Mouse (Mus musculus): ENCODE data around the gene Fcrl5.
"Not testable (repeated sequence)": the region's sequence is repeated elsewhere in the genome, so short reads cannot be mapped to it uniquely, and the experiment has no call there.

The Fcrl5 gene

DNA sequence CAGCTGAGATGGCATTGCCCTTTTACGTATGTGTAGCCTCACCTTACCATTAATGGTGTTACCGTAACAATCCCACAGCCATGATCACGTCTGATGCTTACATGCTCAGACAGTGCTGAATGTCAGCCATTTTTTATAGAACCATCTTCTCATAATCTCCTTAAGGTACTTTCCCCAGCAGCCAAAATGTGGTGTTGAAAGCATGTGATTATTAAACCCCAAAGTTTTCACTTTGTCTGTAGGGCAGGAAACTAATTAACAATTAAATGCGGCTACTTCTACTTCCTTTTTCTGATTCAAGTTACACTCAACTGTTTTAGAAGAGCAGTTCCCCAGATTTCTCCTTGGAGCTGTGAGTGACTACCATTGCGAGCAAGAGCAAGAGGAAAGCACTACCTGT, at the start of gene Fcrl5:
Fcrl5 (plus strand) TSS at position 295 of the 400 bp plus-strand sequence.
- in situ Hi-C loops (cut with MboI; ENCODE audit: low pct_unique_long_range_greater_than_20kb in 1 of 2, low sequenced_read_pairs in 2 of 2, unreplicated experiment in 1 of 2) = no loop called here

DNA sequence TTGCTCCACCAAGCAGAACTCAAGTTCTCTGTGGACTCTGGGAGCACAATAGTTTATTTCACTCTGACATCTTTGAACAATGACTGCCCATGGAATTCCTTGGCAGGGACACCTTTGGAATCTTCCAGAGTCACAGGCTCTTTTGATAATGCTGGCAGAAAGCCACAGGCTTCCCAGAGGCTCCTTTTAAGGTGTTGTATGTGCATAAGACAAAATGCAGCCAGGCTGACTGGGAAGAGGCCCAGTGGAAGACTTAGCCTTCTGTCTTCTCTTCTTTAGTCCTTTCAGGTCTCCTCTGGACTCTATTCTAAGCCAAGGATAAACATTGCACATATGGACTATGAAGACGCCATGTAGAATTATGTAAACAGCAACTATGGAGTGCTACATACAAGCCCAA, 44.6 kb upstream of the Fcrl5 start:
- in situ Hi-C loops (cut with MboI; ENCODE audit: low pct_unique_long_range_greater_than_20kb in 1 of 2, low sequenced_read_pairs in 2 of 2, unreplicated experiment in 1 of 2) = no loop called here

- in situ Hi-C loops (cut with MboI; ENCODE audit: low pct_unique_long_range_greater_than_20kb in 1 of 2, low sequenced_read_pairs in 2 of 2, unreplicated experiment in 1 of 2) = no loop called here
These were observed 36.8 kb upstream of the Fcrl5 start for GRCm38 (mm10) chr3:87398809-87399208.

DNA sequence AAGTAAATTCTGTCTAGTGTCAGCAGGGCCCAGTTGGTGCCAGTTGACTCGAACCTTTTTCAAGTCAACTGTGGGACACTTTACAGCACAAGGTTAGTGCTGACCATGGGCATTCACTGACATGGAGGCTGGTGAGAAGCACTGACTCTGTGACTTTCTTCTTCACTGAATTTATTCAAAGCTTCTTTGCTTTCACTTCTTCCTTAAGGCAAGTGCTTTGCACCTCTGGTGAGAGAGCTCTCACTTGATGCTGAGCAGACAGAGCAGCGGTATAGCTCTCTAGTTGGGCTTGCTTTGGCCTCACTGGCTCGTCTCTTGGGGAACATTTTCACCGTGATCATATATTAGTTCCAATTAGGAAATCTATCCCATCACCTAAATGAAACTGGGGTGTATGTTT, 35.7 kb upstream of the Fcrl5 start:
- in situ Hi-C loops (cut with MboI; ENCODE audit: low pct_unique_long_range_greater_than_20kb in 1 of 2, low sequenced_read_pairs in 2 of 2, unreplicated experiment in 1 of 2) = no loop called here

DNA sequence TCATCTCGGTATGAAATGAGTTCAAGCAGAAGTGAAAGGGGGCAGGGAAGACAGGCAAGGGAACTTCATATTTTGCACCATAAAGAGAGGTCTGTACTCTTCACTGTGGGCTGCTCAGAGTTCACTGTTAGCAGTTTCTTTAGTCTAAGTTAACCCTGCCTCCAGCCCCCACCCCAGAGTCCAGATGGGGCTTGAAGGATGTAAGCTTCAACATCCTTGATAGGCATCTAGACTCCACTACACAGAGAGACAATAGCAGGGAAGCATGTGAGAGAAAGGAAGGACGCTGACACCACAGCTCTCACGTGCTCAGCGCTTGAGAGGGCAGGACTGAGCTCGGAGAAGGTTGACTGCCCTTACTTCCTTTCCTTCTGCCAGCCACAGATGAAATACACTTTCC, 34.3 kb upstream of the Fcrl5 start:
- in situ Hi-C loops (cut with MboI; ENCODE audit: low pct_unique_long_range_greater_than_20kb in 1 of 2, low sequenced_read_pairs in 2 of 2, unreplicated experiment in 1 of 2) = no loop called here

- in situ Hi-C loops (cut with MboI; ENCODE audit: low pct_unique_long_range_greater_than_20kb in 1 of 2, low sequenced_read_pairs in 2 of 2, unreplicated experiment in 1 of 2) = no loop called here
These were observed 27.4 kb upstream of the Fcrl5 start for GRCm38 (mm10) chr3:87408171-87408570.

GRCm38 (mm10) chr3:87409196-87409935, 26.2 kb upstream of the Fcrl5 start:
- in situ Hi-C loops (cut with MboI; ENCODE audit: low pct_unique_long_range_greater_than_20kb in 1 of 2, low sequenced_read_pairs in 2 of 2, unreplicated experiment in 1 of 2) = no loop called here

- in situ Hi-C loops (cut with MboI; ENCODE audit: low pct_unique_long_range_greater_than_20kb in 1 of 2, low sequenced_read_pairs in 2 of 2, unreplicated experiment in 1 of 2) = loop anchor here in 1 of 2 experiments (10.0 kb wide), 1 partner anchor 84 kb away; no protein-coding TSS in a partner anchor
These were observed 25.0 kb upstream of the Fcrl5 start for GRCm38 (mm10) chr3:87410605-87411004.

DNA sequence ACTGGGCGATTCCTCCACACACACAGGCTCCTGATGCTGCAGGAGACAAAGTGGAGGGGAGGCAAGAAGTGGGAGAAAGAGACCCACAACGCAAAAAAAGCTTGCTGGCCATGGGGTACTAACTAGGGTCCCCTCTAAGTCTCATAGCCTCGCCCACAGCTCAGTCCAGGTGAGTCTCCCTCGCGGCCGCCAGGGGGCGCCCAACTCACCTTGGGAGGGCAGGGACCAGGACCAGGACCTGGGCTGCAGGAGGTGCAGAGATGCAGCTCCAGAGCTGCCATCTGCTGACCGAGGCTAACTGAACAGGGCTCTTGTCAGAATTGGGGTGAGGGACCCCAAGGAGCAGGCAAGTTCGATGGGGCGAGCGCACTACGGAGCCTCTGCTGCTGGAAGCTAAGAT, 24.4 kb upstream of the Fcrl5 start:
- in situ Hi-C loops (cut with MboI; ENCODE audit: low pct_unique_long_range_greater_than_20kb in 1 of 2, low sequenced_read_pairs in 2 of 2, unreplicated experiment in 1 of 2) = loop anchor here in 1 of 2 experiments (10.0 kb wide), 1 partner anchor 84 kb away; no protein-coding TSS in a partner anchor

- in situ Hi-C loops (cut with MboI; ENCODE audit: low pct_unique_long_range_greater_than_20kb in 1 of 2, low sequenced_read_pairs in 2 of 2, unreplicated experiment in 1 of 2) = no loop called here
These were observed 14.9 kb upstream of the Fcrl5 start for GRCm38 (mm10) chr3:87420645-87421044.

GRCm38 (mm10) chr3:87422386-87422910, 13.1 kb upstream of the Fcrl5 start:
- in situ Hi-C loops (cut with MboI; ENCODE audit: low pct_unique_long_range_greater_than_20kb in 1 of 2, low sequenced_read_pairs in 2 of 2, unreplicated experiment in 1 of 2) = no loop called here

DNA sequence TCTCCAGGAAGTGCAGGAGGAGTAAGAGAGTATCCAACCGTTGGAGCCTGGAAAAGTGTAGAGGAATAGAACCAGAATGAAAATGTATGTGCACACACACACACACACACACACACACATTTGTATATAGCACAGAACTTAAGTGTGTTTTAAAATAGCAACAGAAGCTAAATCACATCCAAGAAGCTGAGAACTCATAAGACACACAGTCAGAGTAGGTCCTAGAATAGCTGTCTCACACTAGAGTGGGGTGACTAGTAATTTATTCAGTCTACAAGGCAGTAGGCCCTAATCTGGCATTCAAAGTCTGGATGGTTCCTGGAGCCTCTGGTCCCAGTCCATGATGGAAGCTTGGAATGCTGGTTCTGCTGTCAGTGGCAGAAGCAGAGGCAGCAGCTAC, 5.0 kb downstream of the Fcrl5 start:
- in situ Hi-C loops (cut with MboI; ENCODE audit: low pct_unique_long_range_greater_than_20kb in 1 of 2, low sequenced_read_pairs in 2 of 2, unreplicated experiment in 1 of 2) = no loop called here

DNA sequence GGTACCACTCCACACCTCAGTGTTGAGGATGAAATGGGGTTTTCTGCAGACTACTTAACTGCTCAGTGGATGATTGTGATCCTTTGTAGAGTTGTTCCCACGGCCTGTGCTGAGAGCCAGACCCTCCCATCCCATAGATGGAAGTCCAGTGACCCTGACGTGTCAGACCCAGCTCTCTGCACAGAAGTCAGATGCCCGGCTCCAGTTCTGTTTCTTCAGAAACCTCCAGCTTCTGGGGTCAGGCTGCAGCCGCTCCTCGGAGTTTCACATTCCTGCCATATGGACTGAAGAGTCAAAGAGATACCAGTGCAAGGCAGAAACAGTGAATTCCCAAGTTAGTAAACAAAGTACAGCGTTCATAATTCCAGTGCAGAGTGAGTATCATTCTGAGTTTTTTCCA, 8.4 kb downstream of the Fcrl5 start:
- in situ Hi-C loops (cut with MboI; ENCODE audit: low pct_unique_long_range_greater_than_20kb in 1 of 2, low sequenced_read_pairs in 2 of 2, unreplicated experiment in 1 of 2) = no loop called here

GRCm38 (mm10) chr3:87465454-87465853, 29.9 kb downstream of the Fcrl5 start:
- in situ Hi-C loops (cut with MboI; ENCODE audit: low pct_unique_long_range_greater_than_20kb in 1 of 2, low sequenced_read_pairs in 2 of 2, unreplicated experiment in 1 of 2) = no loop called here

- in situ Hi-C loops (cut with MboI; ENCODE audit: low pct_unique_long_range_greater_than_20kb in 1 of 2, low sequenced_read_pairs in 2 of 2, unreplicated experiment in 1 of 2) = no loop called here
These were observed 31.4 kb downstream of the Fcrl5 start for GRCm38 (mm10) chr3:87467011-87467410.

GRCm38 (mm10) chr3:87467416-87467815, 31.8 kb downstream of the Fcrl5 start:
- in situ Hi-C loops (cut with MboI; ENCODE audit: low pct_unique_long_range_greater_than_20kb in 1 of 2, low sequenced_read_pairs in 2 of 2, unreplicated experiment in 1 of 2) = no loop called here

DNA sequence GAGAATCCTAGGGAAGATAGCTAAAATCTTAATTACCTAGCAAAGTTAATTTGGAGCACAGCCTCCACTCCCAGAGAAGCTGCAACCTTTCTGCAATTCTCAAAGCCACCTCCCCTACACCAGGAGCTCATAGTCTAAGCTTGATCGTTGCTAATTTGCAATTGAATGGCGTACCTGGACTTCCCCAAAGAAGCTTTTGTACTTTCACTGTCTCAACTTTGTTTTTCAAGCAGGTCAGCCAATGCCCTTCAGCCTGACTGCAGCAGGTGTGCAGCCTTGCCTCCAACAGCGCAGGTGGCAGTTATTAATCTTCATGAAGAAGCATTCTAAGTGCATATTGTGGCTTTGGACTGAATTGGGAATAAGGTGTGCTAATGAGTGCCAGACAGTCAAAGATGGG, 42.4 kb downstream of the Fcrl5 start:
- in situ Hi-C loops (cut with MboI; ENCODE audit: low pct_unique_long_range_greater_than_20kb in 1 of 2, low sequenced_read_pairs in 2 of 2, unreplicated experiment in 1 of 2) = not testable (repeated sequence)

DNA sequence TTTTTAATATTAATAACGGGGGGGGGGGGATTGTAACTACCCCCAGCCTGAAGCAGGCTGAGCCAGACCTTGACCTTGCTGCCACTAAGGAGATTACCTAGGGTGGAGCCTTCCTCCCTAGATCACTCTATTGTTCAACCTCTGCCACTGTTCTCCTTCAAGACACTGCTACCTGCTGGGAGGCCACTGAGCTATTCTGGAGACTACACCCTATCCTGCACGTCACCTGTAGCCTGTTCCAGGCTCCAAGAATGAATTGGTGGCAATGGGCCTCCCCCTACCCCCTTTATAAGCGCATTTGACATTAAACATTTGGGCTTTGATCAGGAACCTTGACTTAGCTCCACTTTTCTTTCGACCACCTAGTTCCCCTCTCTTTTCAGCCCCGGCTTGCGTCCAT, 43.0 kb downstream of the Fcrl5 start:
- in situ Hi-C loops (cut with MboI; ENCODE audit: low pct_unique_long_range_greater_than_20kb in 1 of 2, low sequenced_read_pairs in 2 of 2, unreplicated experiment in 1 of 2) = not testable (repeated sequence)

DNA sequence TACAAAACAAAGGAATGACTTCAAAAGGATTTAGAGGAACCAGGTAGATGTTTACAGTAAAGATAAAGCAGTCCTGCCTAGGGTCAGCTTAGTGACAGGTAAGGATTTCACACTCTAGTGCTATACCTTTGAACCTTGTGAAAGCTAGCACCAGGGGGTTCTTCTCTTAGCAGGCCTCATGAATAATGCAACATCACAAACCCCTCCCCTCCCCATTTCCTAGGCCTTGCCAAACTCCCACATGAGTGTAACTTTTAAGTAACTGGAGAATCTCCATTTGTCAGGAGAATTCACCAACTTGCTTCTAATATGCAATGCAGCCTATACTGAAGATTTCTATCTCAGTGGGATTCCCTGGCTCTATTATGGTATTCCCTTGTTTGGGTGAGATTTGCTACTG, 43.7 kb downstream of the Fcrl5 start:
- in situ Hi-C loops (cut with MboI; ENCODE audit: low pct_unique_long_range_greater_than_20kb in 1 of 2, low sequenced_read_pairs in 2 of 2, unreplicated experiment in 1 of 2) = not testable (repeated sequence)

- in situ Hi-C loops (cut with MboI; ENCODE audit: low pct_unique_long_range_greater_than_20kb in 1 of 2, low sequenced_read_pairs in 2 of 2, unreplicated experiment in 1 of 2) = no loop called here
These were observed 51.8 kb downstream of the Fcrl5 start for GRCm38 (mm10) chr3:87487392-87487791.
